Mouse (Mus musculus) heart, adult 2 months (tissue): ENCODE results near the gene Msln.
A peak's percentile ranks its signal among the peaks of the same experiment; 100 is the strongest.

ENCODE experiments used
- CTCF ChIP-seq: fragments of 200-600 bp; IDR thresholded peaks from 2 replicates; pipeline ENCODE4 v1.8.1; 2022; ENCODE audit warnings: antibody characterized with exemption, mild to moderate bottlenecking, moderate library complexity
- EP300 ChIP-seq: fragments of 200-500 bp; IDR thresholded peaks from 2 replicates; pipeline ENCODE4 v1.6.1; 2011; ENCODE audit warnings: low read depth, low read length, control low read depth; ENCODE audit not compliant: insufficient read depth
- POLR2A ChIP-seq: fragments of 200-500 bp; IDR thresholded peaks from 2 replicates; pipeline ENCODE4 v1.6.1; 2011; ENCODE audit warnings: mild to moderate bottlenecking, low read depth, low read length, control low read depth; ENCODE audit not compliant: insufficient read depth

DNA sequence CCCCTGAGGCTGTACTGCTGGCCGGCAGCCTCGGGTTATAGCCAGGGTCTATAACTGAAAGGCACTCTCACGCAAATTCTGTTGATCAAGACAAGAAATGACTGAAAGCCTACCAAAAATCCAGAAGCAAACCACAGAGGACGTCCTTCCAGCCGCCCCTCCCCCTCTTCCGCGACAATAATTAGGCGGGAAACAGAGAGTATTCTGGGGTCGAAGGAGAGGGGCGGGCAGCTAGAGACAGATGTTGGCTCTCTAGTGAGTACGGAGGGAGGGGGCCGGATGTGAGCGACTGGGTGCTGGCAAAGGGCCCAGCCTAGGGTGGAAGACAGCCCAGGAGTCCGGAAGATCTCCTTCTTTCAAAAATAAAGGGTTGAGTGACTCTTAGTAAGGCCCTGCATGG, 38.4 kb upstream of the Msln start, which contains the start of gene Fam173a:
- TF ChIP-seq CTCF (no peak), POLR2A (peak; percentile 25; the same call in 1 of the 2 replicates), EP300 (no peak)
